Mouse (Mus musculus): ENCODE results near the gene Gpc5. TPM values are rescaled to one million over a fixed set of nuclear protein-coding genes. Genes with fewer than 3 reads are reported as not detected.

Gene Gpc5
- total RNA-seq, 2 experiments from 2014 or later, result 0.19 to 0.20 TPM

DNA sequence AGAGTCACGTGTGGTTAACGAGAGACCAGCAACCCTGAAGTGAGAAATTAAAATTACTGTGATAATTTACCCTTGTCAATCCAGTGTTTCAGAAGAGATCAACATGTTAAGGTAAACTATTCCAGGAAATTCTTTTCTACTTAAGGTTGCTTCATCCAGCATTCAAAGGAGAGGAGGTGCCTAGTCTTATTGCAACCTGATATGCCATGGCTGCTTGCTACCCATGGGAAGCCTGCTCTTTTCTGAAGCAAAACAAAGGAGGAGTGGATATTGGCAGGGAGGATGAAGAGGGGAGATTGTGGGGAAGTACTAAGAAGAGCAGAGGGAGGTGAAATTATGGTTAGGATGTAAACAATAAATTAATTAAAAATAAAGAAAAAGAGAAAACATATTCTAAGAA, 15.5 kb downstream of the Gpc5 start:
- no peak for DNase-seq

DNA sequence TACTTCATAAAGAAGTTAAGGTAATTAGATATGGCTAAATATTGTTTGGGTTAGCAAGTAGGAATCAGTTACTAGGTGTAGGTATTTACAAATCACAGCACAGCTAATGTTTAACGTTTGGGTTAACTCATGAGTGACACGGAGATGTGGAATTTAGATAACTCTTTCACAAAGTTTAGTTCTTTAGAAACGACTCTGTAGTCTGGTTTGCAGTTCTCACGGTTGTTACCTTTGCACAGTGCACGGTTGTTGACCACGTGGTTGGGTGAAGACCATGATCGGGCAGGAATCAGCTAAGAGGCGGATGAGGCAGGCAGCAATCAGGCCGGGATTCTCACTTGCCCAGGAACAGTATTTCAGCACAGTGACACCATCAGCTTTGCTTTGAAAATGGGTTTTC, 26.6 kb downstream of the Gpc5 start:
- DNase-seq, result no peak

DNA sequence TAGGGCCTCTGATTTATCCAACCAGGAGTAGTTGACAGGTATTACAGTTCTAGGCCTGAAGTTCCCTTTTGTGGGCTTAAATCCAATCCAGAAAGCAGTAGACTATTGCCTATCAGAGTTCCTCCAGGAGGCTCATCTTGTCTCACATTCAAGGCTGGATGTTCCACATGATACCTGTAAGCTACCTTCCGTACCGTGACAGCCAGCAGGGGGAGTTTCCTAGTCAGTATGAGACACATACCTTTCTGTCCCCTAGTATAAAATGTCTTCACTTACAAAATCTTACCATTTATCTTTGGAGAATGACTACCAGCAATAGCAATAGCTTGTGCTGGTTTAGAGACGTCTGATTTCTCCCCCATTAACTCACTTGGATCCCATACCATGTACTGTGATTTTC, 56.8 kb downstream of the Gpc5 start:
- DNase-seq, result no peak

DNA sequence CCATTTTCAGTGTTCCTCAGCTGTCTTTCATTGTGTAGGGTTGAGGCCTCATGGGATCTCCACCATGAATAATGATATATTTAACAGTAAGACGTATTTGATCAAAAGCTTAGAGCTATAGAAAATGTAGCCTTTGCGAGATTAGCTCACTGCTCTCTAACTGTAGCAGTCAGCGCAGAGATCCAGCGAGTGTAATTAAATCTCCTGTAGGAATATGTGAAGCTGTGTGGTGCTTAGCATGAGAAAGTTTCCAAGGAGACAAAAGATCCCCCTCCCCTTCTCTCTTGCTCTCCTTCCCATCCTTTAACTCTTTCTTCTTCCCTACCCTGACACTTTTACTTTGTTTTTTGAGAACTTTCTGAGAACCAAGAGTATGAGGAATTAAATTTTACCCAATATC, 64.6 kb downstream of the Gpc5 start:
- no peak for DNase-seq

DNA sequence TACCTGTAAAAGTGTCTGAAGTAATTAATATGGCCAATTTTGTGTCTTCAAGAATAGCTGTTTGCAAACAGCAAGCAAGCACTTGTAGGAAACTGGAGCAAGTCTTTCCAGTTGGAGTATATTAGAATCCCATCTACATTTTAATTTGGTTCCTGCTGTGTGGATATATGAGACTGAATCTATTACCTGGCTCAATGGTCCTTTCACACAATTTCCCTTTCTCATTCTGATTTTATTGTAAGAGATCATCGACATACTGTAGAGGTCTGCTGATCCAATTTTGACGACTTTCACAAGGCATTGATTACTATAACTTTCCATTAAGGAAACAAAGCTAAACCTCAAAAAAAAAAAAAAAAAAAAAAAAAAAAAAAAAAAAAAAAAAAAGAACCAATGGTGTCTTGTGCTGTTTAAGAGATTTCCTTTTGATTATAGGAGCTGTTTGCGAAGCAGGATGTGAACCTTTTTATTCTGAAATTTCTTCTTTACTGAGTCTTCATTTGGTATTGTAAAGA, 85.4 kb downstream of the Gpc5 start:
- no peak for DNase-seq

DNA sequence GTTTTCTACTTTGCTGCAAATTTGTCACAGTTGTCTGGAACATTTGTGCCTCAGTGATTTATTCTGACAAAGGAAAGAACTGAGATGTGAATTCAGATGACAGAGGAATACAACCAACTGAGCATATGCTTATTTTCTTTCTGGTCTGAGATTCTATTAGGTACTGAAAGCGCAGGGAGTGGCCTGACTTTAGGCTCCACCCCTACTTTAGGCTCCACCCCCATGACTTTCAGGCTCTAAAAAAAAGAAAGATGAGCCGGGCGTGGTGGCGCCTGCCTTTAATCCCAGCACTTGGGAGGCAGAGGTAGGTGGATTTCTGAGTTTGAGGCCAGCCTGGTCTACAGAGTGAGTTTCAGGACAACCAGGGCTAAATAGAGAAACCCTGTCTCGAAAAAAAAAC, 87.9 kb downstream of the Gpc5 start:
- DNase-seq, result no peak

DNA sequence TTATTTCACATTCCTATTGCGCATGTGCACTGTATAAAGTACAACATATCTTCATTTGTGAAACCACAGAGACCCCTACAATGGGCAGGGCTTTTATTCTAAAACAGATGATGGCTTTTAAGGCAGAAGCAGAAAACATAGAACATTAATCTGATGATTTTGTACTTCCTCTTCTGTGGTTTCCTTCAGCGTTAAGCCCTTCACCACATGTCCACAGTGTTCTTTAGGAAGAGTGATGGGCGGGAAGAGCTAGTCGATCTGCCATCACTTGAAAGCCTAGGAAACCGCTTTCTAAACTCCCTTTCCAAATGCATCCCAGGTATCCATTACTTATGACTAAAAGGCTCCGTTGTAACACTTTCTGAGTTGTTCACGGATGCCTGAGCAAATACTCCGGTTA, 96.2 kb downstream of the Gpc5 start:
- no peak for DNase-seq

DNA sequence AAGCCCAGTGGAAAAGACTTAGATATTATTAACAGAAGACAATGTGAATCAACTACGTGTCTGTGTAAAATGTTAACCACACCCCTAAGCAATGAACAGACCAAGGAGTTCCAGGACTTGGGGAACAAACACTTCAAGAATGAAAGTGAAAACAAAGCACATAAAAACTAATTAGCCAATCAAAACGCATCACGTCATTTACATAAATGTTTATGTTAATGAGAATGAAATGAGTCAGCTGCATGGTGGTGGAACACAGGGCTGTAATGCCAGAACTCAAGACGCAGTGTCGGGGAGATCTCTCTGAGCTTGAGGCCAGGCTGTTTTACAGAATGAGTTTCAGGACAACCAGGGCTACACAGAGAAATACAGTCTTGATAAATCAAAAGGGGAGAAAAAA, 136.1 kb downstream of the Gpc5 start:
- no peak for DNase-seq

DNA sequence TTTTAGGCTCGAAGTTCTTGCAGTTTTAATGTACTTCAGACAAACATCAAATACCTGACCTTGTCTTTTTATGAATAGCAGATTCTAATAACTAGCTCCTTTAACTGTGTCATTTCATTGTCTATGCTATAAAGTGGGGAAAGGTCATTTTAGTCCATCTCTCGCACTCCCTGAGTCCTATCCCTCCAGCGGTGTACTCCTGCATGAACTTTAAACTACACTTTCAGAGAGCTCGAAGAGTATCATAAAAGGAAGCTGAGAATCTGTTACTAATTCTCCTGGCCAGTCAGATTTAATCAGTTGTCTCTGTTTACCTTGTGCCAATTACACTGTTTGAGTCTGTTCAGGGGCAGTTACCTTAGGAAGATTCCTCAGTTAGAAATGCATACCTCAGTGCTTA, 144.4 kb downstream of the Gpc5 start:
- no peak for DNase-seq

DNA sequence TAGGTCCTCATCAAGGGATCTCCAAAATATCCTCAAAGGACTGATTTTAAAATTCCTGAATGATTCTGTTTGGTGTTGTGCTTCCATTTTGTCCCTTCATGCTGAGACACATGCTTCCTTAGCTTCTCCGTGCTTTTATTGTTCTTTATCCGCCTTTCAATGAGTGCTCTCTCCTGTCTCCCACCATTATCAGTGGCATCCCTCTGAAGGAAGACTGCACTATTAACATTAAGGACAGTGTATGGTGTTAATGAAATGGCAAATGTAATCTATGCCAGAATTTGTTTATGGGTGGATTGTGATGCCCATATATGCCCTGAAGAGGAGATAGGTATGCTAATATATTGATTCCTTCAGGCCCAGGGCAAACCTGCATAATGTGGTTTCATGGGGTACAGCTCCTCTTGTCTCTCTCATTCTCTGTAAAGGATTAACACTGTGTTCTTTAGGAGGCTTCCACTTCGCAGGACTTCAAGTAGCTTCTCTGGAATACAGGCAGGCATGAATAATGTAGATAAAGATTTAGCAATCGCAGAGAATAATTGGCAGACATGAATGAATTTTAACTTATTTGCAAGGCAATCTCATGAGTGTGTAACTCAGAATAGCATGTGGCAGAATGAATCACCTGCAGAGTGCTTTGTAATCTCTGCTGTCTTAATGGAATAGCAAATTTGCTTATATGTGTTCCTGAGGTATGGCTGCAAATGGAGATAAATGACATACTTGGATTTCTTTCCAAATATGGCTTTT, 148.8 kb downstream of the Gpc5 start:
- DNase-seq, result no peak

DNA sequence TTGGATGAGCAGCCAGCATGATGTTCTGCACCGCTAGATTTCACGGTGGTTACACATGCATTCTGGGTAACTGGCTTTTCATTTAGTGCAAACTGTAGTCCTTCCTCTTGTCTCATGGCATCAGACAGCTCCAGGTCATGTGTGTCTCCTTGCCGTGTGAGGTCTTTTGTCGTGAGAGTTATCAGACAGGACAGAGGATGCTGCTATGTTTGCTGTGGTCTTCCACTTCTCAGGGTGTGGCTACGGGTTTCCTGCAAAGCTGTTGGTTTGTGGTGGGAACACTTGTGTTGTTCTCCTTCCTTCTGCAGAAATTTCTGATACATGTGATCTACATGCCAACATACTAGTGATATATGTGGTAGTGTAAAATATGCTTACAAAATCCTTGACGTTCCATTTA, 158.5 kb downstream of the Gpc5 start:
- no peak for DNase-seq

DNA sequence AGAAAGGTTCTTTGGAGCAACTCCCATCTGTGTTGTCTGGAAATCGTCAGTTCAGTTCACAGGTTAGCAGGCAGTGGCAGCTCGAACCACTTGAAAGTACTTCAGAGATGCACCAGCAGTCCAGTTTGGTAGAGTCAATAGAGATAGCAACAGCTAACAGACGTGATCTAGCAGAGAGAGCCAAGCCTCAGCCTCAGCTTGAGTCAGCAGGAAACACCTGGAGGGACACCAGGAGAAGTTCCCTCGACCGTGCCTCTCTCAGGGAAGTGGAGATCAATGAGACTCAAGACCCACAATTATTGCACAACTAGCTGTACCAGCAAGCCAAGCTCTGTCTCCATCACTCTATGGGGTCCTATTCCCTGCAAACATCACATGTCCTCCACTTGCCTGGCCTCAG, 159.8 kb downstream of the Gpc5 start:
- no peak for DNase-seq

DNA sequence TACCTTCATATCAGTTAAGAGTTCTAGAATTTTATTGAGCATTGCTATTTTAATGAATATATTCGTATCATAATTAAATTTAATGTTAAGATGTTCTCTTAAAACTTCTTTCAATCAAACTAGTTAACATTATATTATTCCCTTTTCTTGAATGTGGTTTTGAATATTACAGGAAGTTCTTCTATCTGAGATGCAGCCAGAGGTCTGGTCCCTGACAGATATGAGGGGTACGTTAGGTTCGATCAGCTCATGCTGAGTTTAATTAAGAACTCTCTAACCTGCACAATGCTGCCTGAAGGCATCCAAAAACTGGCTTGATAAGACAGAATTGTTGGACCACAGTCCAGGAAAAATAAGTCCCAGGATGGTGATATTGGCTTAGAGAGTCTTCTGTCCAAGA, 161.1 kb downstream of the Gpc5 start:
- no peak for DNase-seq

DNA sequence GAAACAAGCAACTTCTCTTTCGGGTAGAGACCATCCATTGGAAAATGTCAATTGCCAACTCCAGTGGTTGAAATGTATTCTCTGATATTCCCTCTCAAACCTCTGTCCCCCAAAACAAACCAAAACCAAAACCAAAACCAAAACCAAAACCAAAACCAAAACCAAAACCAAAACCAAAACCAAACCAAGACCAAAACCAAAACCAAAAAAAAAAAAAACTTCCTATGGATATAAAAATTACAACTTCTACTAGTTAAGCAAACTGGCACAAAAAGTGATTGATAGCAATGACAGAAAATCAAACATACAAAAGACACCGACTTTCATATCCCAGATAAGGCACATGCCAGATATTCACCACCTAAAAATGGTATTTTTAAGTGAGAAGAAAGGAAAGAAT, 161.7 kb downstream of the Gpc5 start:
- no peak for DNase-seq

DNA sequence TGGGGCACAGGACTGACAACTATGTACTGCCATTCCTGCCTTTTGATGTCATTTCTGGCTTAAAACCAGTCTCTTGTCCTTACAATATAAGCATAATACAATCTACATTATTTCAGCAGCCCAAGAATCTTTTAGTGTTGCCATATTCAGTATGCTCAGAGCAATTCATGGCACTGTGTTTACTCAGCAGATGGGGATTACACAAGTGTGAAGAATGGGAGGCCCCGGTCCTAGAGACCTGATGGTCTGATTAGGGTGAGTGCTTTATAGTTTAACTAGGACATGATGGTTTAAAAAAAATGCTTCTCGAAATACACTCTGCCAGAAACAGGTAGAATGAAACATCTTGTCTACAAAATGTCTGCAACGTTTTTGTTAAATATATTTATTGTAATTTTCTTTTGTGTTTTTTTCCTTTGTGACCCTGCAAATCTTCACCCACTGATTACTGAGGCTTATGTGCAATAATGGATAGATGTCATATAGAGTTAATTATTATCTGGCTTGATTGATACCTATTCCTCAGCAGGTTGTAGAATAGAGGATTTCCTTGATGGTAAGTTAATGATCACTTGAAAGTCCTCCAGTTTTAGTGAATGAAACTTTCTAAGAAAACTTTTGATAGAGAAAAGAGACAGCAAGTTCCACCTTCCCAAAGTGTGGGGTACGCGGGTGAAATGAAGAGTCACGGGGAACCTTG, 177.8 kb downstream of the Gpc5 start:
- no peak for DNase-seq

DNA sequence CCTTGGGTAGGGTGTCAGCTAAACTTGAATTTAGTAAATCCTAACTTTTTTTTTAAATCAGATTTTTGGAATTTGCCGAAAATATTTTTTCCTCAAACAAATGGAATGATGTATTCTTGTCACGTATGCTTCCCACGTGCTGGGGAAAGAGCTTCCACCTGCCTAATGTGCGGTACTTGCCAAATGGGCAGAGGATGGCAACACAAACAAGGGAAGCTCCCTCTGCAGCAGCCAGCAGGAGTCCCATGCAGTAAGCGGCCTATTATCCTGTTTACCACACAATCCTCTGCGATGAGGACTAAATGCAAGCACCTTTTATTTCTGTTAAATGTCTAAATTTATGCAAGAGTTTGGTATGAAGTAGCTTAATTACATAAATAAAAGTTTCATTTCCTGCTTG, 178.4 kb downstream of the Gpc5 start:
- no peak for DNase-seq

DNA sequence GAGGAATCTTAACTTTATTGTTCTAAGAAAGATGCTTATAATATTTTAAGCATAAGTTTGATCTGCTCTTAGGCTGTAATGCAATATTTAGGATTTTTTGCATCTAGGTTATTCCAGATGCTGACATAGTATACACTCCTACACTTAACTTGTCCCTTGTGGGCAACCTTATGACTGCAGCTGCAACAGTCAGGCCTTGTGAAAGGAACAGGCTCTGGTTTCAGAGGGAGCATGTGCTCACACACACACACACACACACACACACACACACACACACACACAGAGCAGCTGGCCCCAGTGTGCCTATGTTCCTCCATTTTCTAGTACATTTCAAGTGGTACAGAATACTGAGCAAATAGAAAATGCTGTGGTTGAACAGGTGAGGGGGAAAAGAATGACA, 190.8 kb downstream of the Gpc5 start:
- DNase-seq, result no peak

DNA sequence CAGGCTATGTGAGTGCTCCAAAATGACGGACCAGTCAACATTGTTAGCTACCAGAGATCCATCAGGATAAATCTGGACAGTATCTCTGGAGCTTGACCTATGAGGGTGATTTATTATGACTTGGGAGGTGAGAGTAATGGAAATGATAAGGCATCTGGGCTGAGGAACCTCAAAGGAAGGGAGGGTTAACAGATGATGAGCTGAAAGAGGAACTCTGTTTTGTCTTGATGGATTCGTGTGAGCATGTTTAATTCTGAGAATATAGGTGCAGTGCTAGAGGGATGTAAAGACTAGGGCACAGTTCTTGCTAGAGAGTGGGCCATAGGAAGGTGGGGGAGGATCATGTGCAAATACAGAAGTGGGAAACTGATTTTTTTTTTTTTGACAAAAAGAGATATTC, 232.2 kb downstream of the Gpc5 start:
- no peak for DNase-seq

DNA sequence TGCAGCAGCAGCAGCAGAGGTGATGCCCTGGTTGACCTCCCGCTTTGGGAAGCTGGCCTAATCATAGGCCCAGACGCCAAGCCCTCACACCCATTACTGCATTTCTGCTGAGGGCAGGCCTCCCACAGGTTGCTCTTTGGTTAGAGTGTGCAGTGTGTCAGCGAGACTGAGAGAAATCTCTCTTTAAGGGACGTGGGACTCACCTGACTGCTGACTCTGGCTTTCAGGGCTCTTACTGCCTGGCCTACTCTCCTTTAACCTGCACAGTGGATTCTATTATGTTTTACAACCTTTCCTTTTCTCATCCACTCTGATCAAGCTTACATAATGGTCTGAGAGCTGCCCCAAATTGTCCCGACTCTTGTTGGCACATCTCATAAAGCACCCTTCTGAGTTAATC, 234.4 kb downstream of the Gpc5 start:
- no peak for DNase-seq

DNA sequence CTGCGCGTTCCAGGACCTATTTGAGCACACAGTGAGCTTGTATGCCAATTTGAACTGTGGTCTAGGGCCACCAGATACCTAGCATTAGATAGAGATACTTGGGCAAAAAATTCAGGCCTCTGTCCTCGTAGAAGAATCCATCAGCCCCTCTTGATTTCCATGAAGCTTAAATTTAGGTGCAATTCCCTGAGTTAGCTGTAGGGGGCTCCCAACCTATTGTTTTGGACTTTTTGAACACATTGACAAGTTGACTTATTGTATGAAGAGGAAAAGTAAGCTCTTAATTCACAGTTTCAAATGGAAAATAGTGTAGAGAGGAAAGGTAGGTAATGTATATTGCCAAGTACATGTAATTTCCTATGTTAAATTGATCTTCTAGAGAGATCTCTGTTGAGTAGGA, 247.1 kb downstream of the Gpc5 start:
- DNase-seq, result no peak

DNA sequence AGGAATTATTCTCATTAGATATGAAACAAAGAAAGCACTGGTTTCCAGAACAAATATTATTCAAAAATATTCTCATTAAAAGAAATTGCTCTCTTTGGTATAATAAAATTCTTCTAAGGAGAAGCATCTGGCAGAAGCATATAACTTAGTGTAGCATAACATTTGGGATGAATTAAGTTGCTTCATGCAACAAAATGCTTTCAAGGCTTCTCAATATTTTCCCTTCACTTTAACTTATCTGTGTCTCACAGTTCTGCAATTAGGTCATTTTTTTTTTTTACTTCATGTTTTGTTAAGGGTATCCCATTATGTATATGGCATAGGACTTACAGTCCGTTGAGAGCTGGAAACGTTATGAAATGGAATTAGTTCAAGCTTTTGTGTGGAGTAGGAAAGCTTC, 250.6 kb downstream of the Gpc5 start:
- DNase-seq, result no peak

DNA sequence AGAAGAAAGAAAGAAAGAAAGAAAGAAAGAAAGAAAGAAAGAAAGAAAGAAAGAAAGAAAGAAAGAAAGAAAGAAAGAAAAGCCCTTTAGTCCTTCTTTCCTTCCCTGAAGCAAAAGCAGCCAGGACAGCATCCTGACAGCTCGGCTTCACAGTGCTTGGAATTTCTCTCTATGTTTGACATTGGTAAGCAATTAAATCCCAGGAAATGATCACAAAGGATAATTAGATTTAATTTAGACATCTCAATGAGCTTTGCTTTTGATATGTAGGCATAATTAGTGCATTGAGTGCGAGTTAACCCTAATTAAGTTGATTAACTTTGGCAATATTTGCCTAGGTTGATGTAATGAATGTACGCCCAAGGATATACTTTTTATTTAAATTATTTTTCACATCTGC, 257.4 kb downstream of the Gpc5 start:
- DNase-seq, result no peak

DNA sequence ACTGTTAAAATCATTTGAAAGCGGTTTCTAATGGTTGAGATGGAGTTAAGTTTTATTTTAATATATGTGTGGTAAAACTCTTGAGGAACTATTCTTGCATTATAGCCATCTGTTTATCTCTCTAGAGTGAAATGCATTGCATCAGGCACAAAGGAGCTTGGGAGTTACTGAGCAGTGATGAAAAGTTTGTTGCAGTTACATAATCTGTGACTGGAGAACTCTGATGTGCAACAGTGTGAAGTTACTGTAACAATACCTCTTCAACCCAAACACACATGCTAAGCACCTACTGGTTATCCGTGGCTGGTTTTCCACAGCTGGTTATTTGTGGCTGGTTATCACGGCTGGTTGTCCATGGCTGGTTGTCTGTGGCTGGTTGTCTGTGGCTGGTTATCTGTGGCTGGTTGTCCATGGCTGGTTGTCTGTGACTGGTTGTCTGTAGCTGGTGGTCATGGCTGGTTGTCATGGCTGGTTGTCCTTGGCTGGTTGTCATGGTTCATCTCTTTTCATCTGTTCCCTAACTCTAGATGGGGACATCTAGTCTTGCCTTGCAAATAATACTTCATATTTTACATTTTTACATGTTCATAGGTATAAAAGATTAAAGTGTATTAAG, 273.4 kb downstream of the Gpc5 start:
- no peak for DNase-seq
